Comparison of ENCODE assay signal across 15 mouse cellular contexts in genomic region chr14:8063835-8064785, GRCm38 (mm10). TPM values are rescaled to one million over a fixed set of nuclear protein-coding genes. Genes with fewer than 3 reads are reported as not detected.
DNase-seq lines count a peak whose midpoint lies in the region; ATAC-seq and TF ChIP-seq lines count a peak whose summit lies in the region.
"Had no signal": no experiment of that assay in that cellular context is flagged by ENCODE, and none has a peak within 500 bp of the region (broad histone marks: within the 10 kb centered on the region; RNA-seq: fewer than 3 reads in every experiment).

No protein-coding gene starts in this region.

- ATAC-seq in liver, embryonic 12.5 days = peak; percentile 88
- ATAC-seq in kidney, embryonic 16.5 days (ENCODE audit: low FRiP score, low TSS enrichment) = no peak

- intact Hi-C loops in left cerebral cortex, adult 2 months (cut with DNase I) = no loop called here
- intact Hi-C loops in left cerebral cortex, postnatal 4 days (cut with DNase I) = no loop called here

- 39% methylated on average over 8 of the region's 8 CpGs for WGBS in liver, embryonic 12.5 days (ENCODE audit: insufficient replicate concordance)
- WGBS in kidney, embryonic 16.5 days = 89% methylated on average over 8 of the region's 8 CpGs

- H3K27ac ChIP-seq in left cerebral cortex, adult 2 months = peak overlapping the region; percentile 67
- no peak overlapping the region for H3K27ac ChIP-seq in MEL (ENCODE audit: control insufficient read depth, low read depth, low read length)
- no peak overlapping the region for H3K27ac ChIP-seq in liver, embryonic 12.5 days
- H3K27ac ChIP-seq in kidney, embryonic 16.5 days (ENCODE audit: low read length) = no peak overlapping the region
- H3K27ac ChIP-seq: lung, embryonic 15.5 days; midbrain, embryonic 12.5 days; neural tube, embryonic 12.5 days had no signal

- H3K27me3 ChIP-seq in MEL (ENCODE audit: control insufficient read depth in 1 of 2, insufficient read depth in 2 of 2, low read length in 2 of 2) = no peaks in the 10 kb centered on the region
- H3K27me3 ChIP-seq in liver, embryonic 12.5 days (replicated peaks) = no peaks in the 10 kb centered on the region
- no peaks in the 10 kb centered on the region for H3K27me3 ChIP-seq in kidney, embryonic 16.5 days (ENCODE audit: insufficient read depth, low read length)
- H3K27me3 ChIP-seq: lung, embryonic 15.5 days; midbrain, embryonic 12.5 days; neural tube, embryonic 12.5 days had no signal

- no peak overlapping the region for H3K4me3 ChIP-seq in left cerebral cortex, adult 2 months
- H3K4me3 ChIP-seq in MEL (ENCODE audit: control insufficient read depth in 1 of 2, insufficient read depth in 1 of 2, low read depth in 2 of 2, low read length in 2 of 2) = no peak overlapping the region
- H3K4me3 ChIP-seq in liver, embryonic 12.5 days = no peak overlapping the region
- H3K4me3 ChIP-seq in kidney, embryonic 16.5 days (ENCODE audit: low read length) = no peak overlapping the region
- H3K4me3 ChIP-seq: lung, embryonic 15.5 days; midbrain, embryonic 12.5 days; neural tube, embryonic 12.5 days had no signal

- DNase-seq in cerebellum, postnatal 10 days = peak; percentile 71 to 76
- no peak for DNase-seq in cerebellum, adult 8-10 months
- DNase-seq in left cerebral cortex, adult 2 months (ENCODE audit: extremely low spot score in 1 of 2, low spot score in 2 of 2) = no peak
- no peak for DNase-seq in left cerebral cortex, postnatal 4 days
- peak; percentile 72 for DNase-seq in MEL (ENCODE audit: low read depth, low spot score)
- no peak for DNase-seq in urinary bladder, adult 18-20 months (ENCODE audit: low spot score in 2 of 2)
- DNase-seq: heart, postnatal 36 days; kidney, adult 18-20 months; right cerebral cortex, adult 18-20 months; thymus, adult 2 months had no signal

- TF ChIP-seq EP300 in MEL (IDR thresholded peaks at IDR 0.05; ENCODE audit: low read depth in 1 of 2, low read length in 2 of 2) = peak; percentile 78 to 86

- H3K79me2 ChIP-seq in MEL (ENCODE audit: control insufficient read depth, insufficient read depth, low read length, poor library complexity) = no peaks in the 10 kb centered on the region

- H3K4me1 ChIP-seq in MEL (ENCODE audit: control insufficient read depth in 1 of 2, insufficient read depth in 2 of 2, low read length in 2 of 2) = peaks cover 2 to 24% of the 10 kb centered on the region in 2 experiments; a peak in 3 of 4 replicates
- H3K4me1 ChIP-seq in liver, embryonic 12.5 days = peaks cover 34% of the 10 kb centered on the region
- 0 out of 2 replicates have a peak, but pooled peaks cover 4% of the 10 kb centered on the region for H3K4me1 ChIP-seq in kidney, embryonic 16.5 days (ENCODE audit: insufficient read depth, low read length)

- TF ChIP-seq RAD21 in MEL (IDR thresholded peaks at IDR 0.05; ENCODE audit: low read depth, low read length) = no peak

- peaks cover 0 to 15% of the 10 kb centered on the region in 2 experiments; a peak in 2 of 4 replicates for H3K36me3 ChIP-seq in MEL (ENCODE audit: control insufficient read depth in 1 of 2, insufficient read depth in 2 of 2, low read length in 2 of 2)
- H3K36me3 ChIP-seq in liver, embryonic 12.5 days = no peaks in the 10 kb centered on the region
- H3K36me3 ChIP-seq in kidney, embryonic 16.5 days (ENCODE audit: insufficient read depth, low read length) = no peaks in the 10 kb centered on the region
- H3K36me3 ChIP-seq: lung, embryonic 15.5 days; midbrain, embryonic 12.5 days; neural tube, embryonic 12.5 days had no signal

- H3K9me3 ChIP-seq in MEL (replicated peaks; ENCODE audit: insufficient read depth, low read length) = no peaks in the 10 kb centered on the region
- H3K9me3 ChIP-seq in liver, embryonic 12.5 days (replicated peaks) = no peaks in the 10 kb centered on the region
- H3K9me3 ChIP-seq in kidney, embryonic 16.5 days (ENCODE audit: low read length) = no peaks in the 10 kb centered on the region
- H3K9me3 ChIP-seq: lung, embryonic 15.5 days; midbrain, embryonic 12.5 days; neural tube, embryonic 12.5 days had no signal

- TF ChIP-seq POLR2A in MEL (IDR thresholded peaks at IDR 0.05; ENCODE audit: control insufficient read depth in 1 of 2, insufficient read depth in 1 of 2, low read depth in 1 of 2, low read length in 2 of 2, poor library complexity in 1 of 2) = no peak

- H3K4me2 ChIP-seq in liver, embryonic 12.5 days = no peak overlapping the region; the same call in 1 of the 2 replicates
- H3K4me2 ChIP-seq in kidney, embryonic 16.5 days (replicated peaks; ENCODE audit: low read depth, low read length) = no peak overlapping the region
- H3K4me2 ChIP-seq: lung, embryonic 15.5 days; midbrain, embryonic 12.5 days; neural tube, embryonic 12.5 days had no signal

- no peak for TF ChIP-seq CTCF in left cerebral cortex, adult 2 months (IDR thresholded peaks at IDR 0.05)
- no peak for TF ChIP-seq CTCF in MEL (IDR thresholded peaks at IDR 0.05 in 2 of 3, conservative IDR thresholded peaks at IDR 0.05 in 1 of 3; ENCODE audit: control insufficient read depth in 1 of 3, insufficient read depth in 1 of 3, low read depth in 2 of 3, low read length in 3 of 3, poor library complexity in 1 of 3, severe bottlenecking in 1 of 3)

- no peak overlapping the region for H3K9ac ChIP-seq in MEL (ENCODE audit: control insufficient read depth, low read depth, low read length, poor library complexity, severe bottlenecking)
- no peak overlapping the region for H3K9ac ChIP-seq in liver, embryonic 12.5 days
- H3K9ac ChIP-seq in kidney, embryonic 16.5 days (replicated peaks; ENCODE audit: low read length) = no peak overlapping the region
- H3K9ac ChIP-seq: lung, embryonic 15.5 days; midbrain, embryonic 12.5 days; neural tube, embryonic 12.5 days had no signal

TF ChIP-seq in MEL, 35 proteins besides CTCF, POLR2A, EP300 and RAD21 (continues in another document):
- TF ChIP-seq POLR2AphosphoS2 (IDR thresholded peaks at IDR 0.05; ENCODE audit: low read length) (no peak), NRF1 (IDR thresholded peaks at IDR 0.05; ENCODE audit: insufficient read depth, low read depth, low read length, poor library complexity, severe bottlenecking) (no peak), ZNF384 (IDR thresholded peaks at IDR 0.05; ENCODE audit: low read depth, low read length) (no peak), MAFK (IDR thresholded peaks at IDR 0.05; ENCODE audit: borderline replicate concordance, low read depth, low read length) (peak; percentile 53; the same call in 1 of the 2 replicates), MEF2A (IDR thresholded peaks at IDR 0.05; ENCODE audit: extremely low read depth, insufficient replicate concordance, low read depth, low read length, poor library complexity, severe bottlenecking) (no peak), MAX (IDR thresholded peaks at IDR 0.05; ENCODE audit: low read length) (no peak), RCOR1 (IDR thresholded peaks at IDR 0.05; ENCODE audit: low read depth, low read length) (peak; percentile 79), MXI1 (IDR thresholded peaks at IDR 0.05; ENCODE audit: low read depth, low read length) (peak; percentile 6; the same call in 1 of the 2 replicates), ELF1 (IDR thresholded peaks at IDR 0.05; ENCODE audit: low read depth, low read length) (0 out of 2 replicates have a peak, but pooled peaks have one; percentile 13), CHD1 (IDR thresholded peaks at IDR 0.05; ENCODE audit: low read depth, low read length) (no peak), MYC (IDR thresholded peaks at IDR 0.05; ENCODE audit: low read depth, low read length) (0 out of 2 replicates have a peak, but pooled peaks have one; percentile 26), USF2 (IDR thresholded peaks at IDR 0.05; ENCODE audit: borderline replicate concordance in 1 of 2, insufficient read depth in 1 of 2, low read depth in 1 of 2, low read length in 2 of 2) (no peak), TCF12 (IDR thresholded peaks at IDR 0.05; ENCODE audit: low read depth, low read length) (peak; percentile 76), POLR2AphosphoS5 (IDR thresholded peaks at IDR 0.05; ENCODE audit: borderline replicate concordance, low read depth, low read length) (no peak), ZMIZ1 (IDR thresholded peaks at IDR 0.05; ENCODE audit: low read depth, low read length) (no peak), ETS1 (IDR thresholded peaks at IDR 0.05; ENCODE audit: low read depth, low read length) (peak; percentile 40; the same call in 1 of the 2 replicates), SMC3 (IDR thresholded peaks at IDR 0.05; ENCODE audit: low read depth, low read length) (no peak), BHLHE40 (IDR thresholded peaks at IDR 0.05; ENCODE audit: borderline replicate concordance, low read depth, low read length) (no peak), ZC3H11A (IDR thresholded peaks at IDR 0.05; ENCODE audit: low read depth, low read length) (no peak), USF1 (IDR thresholded peaks at IDR 0.05; ENCODE audit: low read depth, low read length) (peak; percentile 67), SIN3A (IDR thresholded peaks at IDR 0.05; ENCODE audit: low read length) (peak; percentile 48), GABPA (IDR thresholded peaks at IDR 0.05; ENCODE audit: low read depth, low read length) (no peak), NELFE (IDR thresholded peaks at IDR 0.05; ENCODE audit: low read depth, low read length) (no peak), ZKSCAN1 (IDR thresholded peaks at IDR 0.05; ENCODE audit: low read depth, low read length) (no peak), GATA1 (IDR thresholded peaks at IDR 0.05; ENCODE audit: low read depth, low read length) (peak; percentile 84), TAL1 (IDR thresholded peaks at IDR 0.05; ENCODE audit: low read length) (peak; percentile 50; the same call in 1 of the 2 replicates)

RNA-seq across cellular contexts. Expression of gene Rpp14, which starts 16.1 kb away (rescaled TPM):
- total RNA-seq in left cerebral cortex, adult 2 months (2021) = 10 to 100 TPM; 32.7 to 40.2 TPM
- total RNA-seq in left cerebral cortex, postnatal 4 days (2021) = 10 to 100 TPM; 24.4 to 24.7 TPM
- 31.5 and 41.2 TPM in 2 replicates for total RNA-seq in MEL (2012; rRNA removed)
- 10 to 100 TPM in 1 of 2 experiments, not detected in 1; 45.5 TPM for polyA plus RNA-seq in MEL (2012; ENCODE audit: insufficient read depth in 1 of 2, insufficient read length in 2 of 2, low read depth in 1 of 2, low replicate concordance in 2 of 2, missing spikeins in 1 of 2)
- polyA plus RNA-seq in liver, embryonic 12.5 days (2016; fragmentation: Nextera tagmentation; extraction: Ambion mirVana) = 41.7 and 45.2 TPM in 2 replicates
- polyA plus RNA-seq in kidney, embryonic 16.5 days (2015; fragmentation: Nextera tagmentation; extraction: Ambion mirVana) = 54.1 and 58.6 TPM in 2 replicates

RNA-seq across cellular contexts. Expression of gene Pxk, which starts 33.9 kb away (rescaled TPM):
- 10 to 100 TPM; 34.5 to 36.6 TPM for total RNA-seq in left cerebral cortex, adult 2 months (2021)
- 10 to 100 TPM; 32.3 to 38.0 TPM for total RNA-seq in left cerebral cortex, postnatal 4 days (2021)
- total RNA-seq in MEL (2012; rRNA removed) = 5.9 and 6.1 TPM in 2 replicates
- polyA plus RNA-seq in MEL (2012; ENCODE audit: insufficient read depth in 1 of 2, insufficient read length in 2 of 2, low read depth in 1 of 2, low replicate concordance in 2 of 2, missing spikeins in 1 of 2) = 10 to 100 TPM in 1 of 2 experiments, not detected in 1; 12.9 TPM
- polyA plus RNA-seq in liver, embryonic 12.5 days (2016; fragmentation: Nextera tagmentation; extraction: Ambion mirVana) = 11.9 and 13.3 TPM in 2 replicates
- polyA plus RNA-seq in kidney, embryonic 16.5 days (2015; fragmentation: Nextera tagmentation; extraction: Ambion mirVana) = 36.7 and 39.8 TPM in 2 replicates

Comparison
In these comparisons a context has a peak if more than half of its experiments do, and no peak if none do; other contexts are left out.
1. DNase-seq: peak in cerebellum, postnatal 10 days (2 of 2) and MEL (single experiment); none in cerebellum, adult 8-10 months (single experiment), left cerebral cortex, adult 2 months (0 of 2), left cerebral cortex, postnatal 4 days (single experiment) and urinary bladder, adult 18-20 months (0 of 2).